Mouse (Mus musculus) brain, adult 2 months (tissue): ENCODE measurements at regions not wholly inside any gene's neighbourhood (a gene's known extent, or its start where the extent isn't known, plus 50 kb on each side); places are given as distances from the start of the nearest gene placed in this dataset.
"Not testable (repeated sequence)": the region's sequence is repeated elsewhere in the genome, so short reads cannot be mapped to it uniquely, and the experiment has no call there.

ENCODE experiments used
- DNase-seq: peaks from one replicate; pipeline ENCODE4 v3.0.0; 2011; ENCODE audit warnings: low read depth, low spot score

DNA sequence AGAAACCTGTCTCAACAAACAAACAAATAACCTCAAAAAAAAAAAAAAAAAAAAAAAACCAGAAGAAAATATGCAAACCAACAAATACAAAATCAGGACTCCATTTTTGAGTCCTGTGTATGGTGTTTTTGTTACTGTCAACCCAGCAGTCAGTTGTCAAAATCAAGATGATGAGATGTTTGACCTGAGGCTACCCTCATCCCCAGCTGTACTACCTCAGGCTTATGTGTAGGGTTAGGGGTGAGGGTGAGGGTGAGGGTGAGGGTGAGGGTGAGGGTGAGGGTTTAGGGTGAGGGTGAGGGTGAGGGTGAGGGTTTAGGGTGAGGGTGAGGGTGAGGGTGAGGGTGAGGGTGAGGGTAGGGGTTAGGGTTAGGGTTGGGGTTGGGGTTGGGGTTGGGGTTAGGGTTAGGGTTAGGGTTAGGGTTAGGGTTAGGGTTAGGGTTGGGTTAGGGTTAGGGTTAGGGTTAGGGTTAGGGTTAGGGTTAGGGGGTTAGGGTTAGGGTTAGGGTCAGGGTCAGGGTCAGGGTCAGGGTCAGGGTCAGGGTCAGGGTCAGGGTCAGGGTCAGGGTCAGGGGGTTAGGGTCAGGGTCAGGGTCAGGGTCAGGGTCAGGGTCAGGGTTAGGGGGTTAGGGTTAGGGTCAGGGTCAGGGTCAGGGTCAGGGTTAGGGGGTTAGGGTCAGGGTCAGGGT is 97.0 kb upstream of the Vmn2r87 start:
- not testable (repeated sequence) for DNase-seq

- not testable (repeated sequence) for DNase-seq
Measured at GRCm38 (mm10) chr10:130566426-130566825, 69.2 kb upstream of the Vmn2r87 start.

DNA sequence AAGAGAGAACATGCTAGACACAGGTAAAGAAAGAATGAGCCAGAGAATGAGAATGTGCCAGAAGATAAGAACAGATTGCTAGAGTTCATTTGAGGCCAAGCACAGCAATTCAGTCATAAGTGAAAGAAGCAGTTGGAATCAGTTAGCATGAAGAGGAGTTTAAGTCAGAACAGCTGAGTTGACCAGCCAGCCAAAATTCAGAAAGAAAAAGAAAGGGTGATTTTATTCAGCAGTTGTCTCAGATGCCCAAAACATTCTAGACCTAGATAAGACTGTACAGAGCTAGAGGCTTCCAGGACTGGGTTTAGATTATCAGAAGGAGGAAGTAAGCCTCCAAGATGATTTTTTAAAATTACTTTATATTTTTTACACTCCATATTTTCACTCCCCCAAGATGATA is 51.4 kb upstream of the Vmn2r87 start:
- DNase-seq = peak; percentile 34
